Mouse (Mus musculus) liver, adult 2 months (tissue): ENCODE measurements around the gene Gm20388. TPM values are rescaled to one million over a fixed set of nuclear protein-coding genes. Genes with fewer than 3 reads are reported as not detected.

Source experiments
- DNase-seq: peaks from one replicate; pipeline ENCODE4 v3.0.0-alpha.2; 2011; ENCODE audit warnings: low read depth, low spot score; ENCODE audit errors: extremely low read depth
- H3K27ac ChIP-seq: fragments of 200-500 bp; replicated peaks from 2 replicates; pipeline ENCODE4 v1.5.1; 2012; ENCODE audit warnings: low read depth, mild to moderate bottlenecking, control low read depth, inconsistent platforms, low read length; ENCODE audit not compliant: insufficient read depth
- H3K27me3 ChIP-seq: fragments of 200-500 bp; 2 replicates; pipeline ENCODE4 v1.6.1; 2012; ENCODE audit warnings: mild to moderate bottlenecking, moderate library complexity, low read length, inconsistent platforms; ENCODE audit not compliant: control insufficient read depth, insufficient read depth
- H3K36me3 ChIP-seq: fragments of 200-500 bp; 2 replicates; pipeline ENCODE4 v1.6.1; 2012; ENCODE audit warnings: low read length, inconsistent platforms; ENCODE audit not compliant: control insufficient read depth, insufficient read depth
- H3K4me1 ChIP-seq: fragments of 200-500 bp; 2 replicates; pipeline ENCODE4 v1.6.1; 2011; ENCODE audit warnings: low read length; ENCODE audit not compliant: control insufficient read depth, insufficient read depth
- H3K4me3 ChIP-seq: fragments of 200-500 bp; 2 replicates; pipeline ENCODE4 v1.5.1; 2011; ENCODE audit warnings: low read depth, mild to moderate bottlenecking, control low read depth, low read length, moderate library complexity; ENCODE audit not compliant: insufficient read depth
- H3K79me2 ChIP-seq: fragments of 200-500 bp; 2 replicates; pipeline ENCODE4 v1.6.1; 2012; ENCODE audit warnings: inconsistent platforms, mild to moderate bottlenecking, low read length, moderate library complexity; ENCODE audit not compliant: control insufficient read depth, insufficient read depth
- H3K9ac ChIP-seq: fragments of 200-500 bp; 2 replicates; pipeline ENCODE4 v1.6.1; 2012; ENCODE audit warnings: low read depth, mild to moderate bottlenecking, control low read depth, inconsistent platforms, low read length
- CTCF ChIP-seq: fragments of 200-500 bp; IDR thresholded peaks from 2 replicates; pipeline ENCODE4 v1.5.1; 2011; ENCODE audit warnings: low read depth, low read length, control low read depth
- POLR2A ChIP-seq: fragments of 200-500 bp; IDR thresholded peaks from 2 replicates; pipeline ENCODE4 v1.6.1; 2011; ENCODE audit warnings: low read length, control low read depth; ENCODE audit not compliant: insufficient read depth; ENCODE audit errors: extremely low read depth
- WGBS: fragments of 180-500 bp; shearing (Covaris S2); methylation state at CpG from one replicate; pipeline ENCODE4 v1.1.7; 2018; 5-methylcytosine and 5-hydroxymethylcytosine counted together
- polyA plus RNA-seq: library from polyadenylated mRNA; depleted of rRNA; stranded (reverse); fragments of >200 nt; gene quantifications from 2 replicates; pipeline ENCODE4 v1.2.3, GENCODE M21; 2012
- total RNA-seq: library from RNA; depleted of rRNA; stranded (reverse); fragments of >200 nt; gene quantifications from 2 replicates; pipeline ENCODE4 v1.2.3, GENCODE M21; 2014

Gene Gm20388
- total and polyA plus RNA-seq, 2 experiments: 6.4 to 19.9 TPM

DNA sequence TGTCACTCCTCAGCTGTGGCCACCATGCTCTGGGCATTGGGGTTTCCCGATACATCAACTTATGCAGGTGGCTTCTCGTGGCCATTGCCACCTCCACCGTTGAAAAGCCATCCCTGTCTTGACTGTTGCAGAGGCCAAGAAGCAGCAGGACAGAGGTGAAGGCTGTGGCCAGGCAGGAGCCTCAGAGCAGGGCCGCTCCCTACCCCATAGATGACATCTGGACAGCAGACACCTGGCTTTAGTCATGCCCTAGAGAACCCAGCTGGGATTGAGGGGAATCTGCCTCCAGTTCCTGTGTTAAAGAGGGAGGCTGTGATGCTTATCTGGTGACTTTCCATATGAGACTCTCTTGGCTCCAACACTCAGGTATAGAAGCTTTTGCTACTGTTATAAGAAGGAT lies 3767.7 kb downstream of the Gm20388 start:
- H3K79me2 ChIP-seq: no peaks in the 10 kb centered on the region
- WGBS: 88% methylated on average over 4 of the region's 4 CpGs
- no peak overlapping the region for H3K27ac ChIP-seq
- no peaks in the 10 kb centered on the region for H3K27me3 ChIP-seq
- no peak overlapping the region for H3K9ac ChIP-seq
- peaks cover 4% of the 10 kb centered on the region for H3K4me1 ChIP-seq
- no peak overlapping the region for H3K4me3 ChIP-seq
- TF ChIP-seq CTCF (no peak), POLR2A (no peak)
- DNase-seq: no peak
- H3K36me3 ChIP-seq: no peaks in the 10 kb centered on the region

DNA sequence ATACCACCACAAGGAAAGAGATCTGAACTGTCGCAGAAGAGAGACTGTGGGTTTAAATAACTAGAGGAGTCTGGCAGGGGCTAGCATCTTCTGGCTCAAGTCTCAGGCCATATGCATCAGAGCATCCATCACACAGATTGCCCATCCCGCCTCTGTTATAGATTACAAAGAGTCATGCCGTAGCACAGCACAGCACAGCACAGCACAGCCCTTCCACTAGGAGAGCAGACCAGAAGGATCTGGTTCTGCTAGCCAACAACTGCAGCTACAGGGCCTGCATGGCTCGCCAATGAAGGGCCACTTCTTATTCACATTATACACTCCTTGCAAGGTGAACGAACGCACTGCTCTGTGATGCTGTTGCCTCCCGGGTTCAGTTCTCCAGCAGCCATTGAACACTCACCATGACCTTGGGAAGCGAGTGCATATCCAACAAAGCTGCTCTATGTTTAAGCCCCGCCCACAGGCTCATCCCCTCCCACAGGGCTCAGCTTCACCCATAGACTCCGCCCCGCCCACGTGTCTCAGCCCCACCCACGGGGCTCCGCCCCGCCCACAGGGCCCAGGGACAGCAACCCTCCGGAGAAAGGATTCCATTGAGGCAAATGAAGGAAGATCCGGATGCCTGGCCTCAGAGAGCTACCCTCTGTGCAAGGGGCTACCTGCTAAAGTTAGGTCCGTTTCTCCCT lies 3771.6 kb downstream of the Gm20388 start:
- peak overlapping the region; percentile 69 for H3K27ac ChIP-seq
- WGBS: 24% methylated on average over 18 of the region's 18 CpGs
- DNase-seq: peak; percentile 87

DNA sequence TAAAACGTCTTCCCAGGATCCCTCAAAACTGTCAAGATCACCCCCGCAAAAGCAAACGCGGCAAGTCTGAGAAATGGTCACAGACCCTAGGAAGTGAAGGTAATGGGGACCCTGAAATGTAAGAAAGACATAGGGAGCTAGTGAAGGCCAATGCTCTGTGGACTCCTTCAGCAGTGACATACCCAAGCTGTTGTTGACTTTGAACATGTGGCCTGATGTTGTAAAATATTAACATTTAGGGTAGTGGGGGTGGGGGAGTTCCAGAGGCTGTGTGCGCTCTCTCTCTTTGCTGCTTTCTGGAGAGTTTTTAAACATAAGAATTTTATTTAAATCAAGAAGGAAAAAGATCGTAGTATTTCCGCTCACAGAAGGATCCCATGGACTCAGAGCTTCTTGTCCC lies 3772.7 kb downstream of the Gm20388 start:
- TF ChIP-seq CTCF: no peak
- TF ChIP-seq POLR2A: 0 out of 2 replicates have a peak, but pooled peaks have one; percentile 32
- DNase-seq: peak; percentile 88

More for the DNA sequence above, 3771.6 kb downstream of the Gm20388 start:
- H3K4me1 ChIP-seq: peaks cover 8% of the 10 kb centered on the region
- no peak for TF ChIP-seq CTCF
- TF ChIP-seq POLR2A: no peak
- no peaks in the 10 kb centered on the region for H3K36me3 ChIP-seq
- H3K4me3 ChIP-seq: no peak overlapping the region
- H3K27me3 ChIP-seq: no peaks in the 10 kb centered on the region
- H3K9ac ChIP-seq: peak overlapping the region; percentile 24
- no peaks in the 10 kb centered on the region for H3K79me2 ChIP-seq

DNA sequence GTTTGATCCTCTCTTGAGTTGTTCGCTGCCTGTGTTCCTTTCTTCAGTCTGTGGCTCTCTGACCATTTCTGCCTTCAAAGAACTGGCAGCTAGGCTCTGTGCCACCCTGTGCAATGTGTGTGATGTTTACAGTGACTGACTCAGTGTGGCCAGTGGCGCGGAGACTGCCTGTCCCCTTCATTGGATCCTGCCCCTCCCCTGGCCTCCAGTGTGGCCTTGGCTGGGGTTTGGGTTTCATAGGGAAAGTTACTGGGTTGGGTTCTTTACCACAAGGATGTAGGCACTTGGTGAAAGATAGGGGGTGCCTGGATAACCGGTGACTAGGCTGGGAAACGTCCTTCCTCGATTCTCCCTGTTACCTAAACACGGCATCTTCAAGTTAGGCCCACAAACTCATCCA lies 3774.2 kb downstream of the Gm20388 start:
- H3K27ac ChIP-seq: no peak overlapping the region
- H3K27me3 ChIP-seq: no peaks in the 10 kb centered on the region
- 89% methylated on average over 7 of the region's 7 CpGs for WGBS
- H3K4me1 ChIP-seq: peaks cover 8% of the 10 kb centered on the region
- no peaks in the 10 kb centered on the region for H3K36me3 ChIP-seq
- no peaks in the 10 kb centered on the region for H3K79me2 ChIP-seq
- no peak for DNase-seq
- TF ChIP-seq POLR2A (no peak), CTCF (no peak)
- no peak overlapping the region for H3K4me3 ChIP-seq
- H3K9ac ChIP-seq: no peak overlapping the region

More for the DNA sequence above, 3772.7 kb downstream of the Gm20388 start:
- WGBS: 33% methylated on average over 7 of the region's 7 CpGs
- no peaks in the 10 kb centered on the region for H3K79me2 ChIP-seq
- H3K4me1 ChIP-seq: peaks cover 8% of the 10 kb centered on the region
- peak overlapping the region; percentile 65 for H3K9ac ChIP-seq
- H3K4me3 ChIP-seq: no peak overlapping the region
- H3K36me3 ChIP-seq: no peaks in the 10 kb centered on the region
- H3K27ac ChIP-seq: peak overlapping the region; percentile 93
- no peaks in the 10 kb centered on the region for H3K27me3 ChIP-seq

DNA sequence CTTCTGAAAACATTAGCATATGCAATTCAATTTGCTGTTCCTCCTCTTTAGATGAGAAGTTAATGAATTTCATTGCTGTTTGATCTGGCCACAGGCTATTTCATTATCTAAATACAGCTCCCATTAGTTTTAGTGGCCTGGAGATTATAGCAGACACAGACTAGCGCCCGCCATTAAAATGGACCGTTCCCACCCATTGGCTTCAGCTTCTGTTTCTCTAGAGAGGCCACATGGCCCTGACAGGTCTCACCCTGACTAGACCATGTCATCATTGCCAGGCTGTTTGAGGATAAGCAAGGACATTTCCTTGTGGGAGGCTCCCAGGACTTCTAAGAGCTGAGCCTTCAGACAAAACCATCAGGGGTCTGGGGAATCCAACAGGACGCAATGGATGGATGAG lies 3774.8 kb downstream of the Gm20388 start:
- Histone ChIP-seq H3K27me3 (no peaks in the 10 kb centered on the region), H3K9ac (no peak overlapping the region), H3K27ac (no peak overlapping the region), H3K36me3 (no peaks in the 10 kb centered on the region), H3K4me3 (no peak overlapping the region), H3K4me1 (peaks cover 8% of the 10 kb centered on the region), H3K79me2 (no peaks in the 10 kb centered on the region)
- no peak for DNase-seq
- TF ChIP-seq CTCF (no peak), POLR2A (no peak)
- WGBS: 91% methylated on average over 4 of the region's 4 CpGs

DNA sequence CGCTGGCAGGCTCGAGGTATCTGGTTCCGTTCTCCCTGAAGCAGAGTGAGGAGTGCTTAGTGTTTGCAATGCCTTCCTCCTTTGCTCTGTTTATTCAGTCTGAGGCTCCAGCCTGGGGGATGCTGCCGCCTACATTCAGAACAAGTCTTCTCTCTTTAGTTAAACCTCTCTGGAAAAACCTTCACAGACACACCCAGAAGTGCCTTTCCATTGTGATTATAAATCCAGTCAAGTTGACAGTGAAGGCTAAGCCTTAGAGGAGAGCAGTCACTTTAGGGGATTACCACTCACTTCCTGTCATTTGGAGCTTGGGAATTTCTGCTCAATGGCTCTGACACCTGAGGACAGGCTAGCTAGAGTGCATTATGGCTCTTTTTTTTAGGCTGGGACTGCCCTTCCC lies 3777.2 kb downstream of the Gm20388 start:
- H3K4me3 ChIP-seq: no peak overlapping the region
- 69% methylated on average over 4 of the region's 4 CpGs for WGBS
- H3K27ac ChIP-seq: no peak overlapping the region
- no peaks in the 10 kb centered on the region for H3K36me3 ChIP-seq
- H3K4me1 ChIP-seq: peaks cover 4% of the 10 kb centered on the region
- H3K9ac ChIP-seq: no peak overlapping the region
- no peaks in the 10 kb centered on the region for H3K27me3 ChIP-seq
- H3K79me2 ChIP-seq: no peaks in the 10 kb centered on the region
- TF ChIP-seq POLR2A: no peak
- TF ChIP-seq CTCF: no peak
- no peak for DNase-seq
